Mouse (Mus musculus): ENCODE measurements at regions not wholly inside any gene's neighbourhood (a gene's known extent, or its start where the extent isn't known, plus 50 kb on each side); places are given as distances from the start of the nearest gene placed in this dataset.

- Histone ChIP-seq H3K27me3 (replicated peaks) (peaks cover 86% of the 10 kb centered on the region), H3K27ac (ENCODE audit: insufficient read depth, low read depth) (no peak overlapping the region), H3K4me2 (ENCODE audit: insufficient read depth, low read depth, poor library complexity, severe bottlenecking) (no peak overlapping the region), H3K9ac (ENCODE audit: insufficient read depth, low read depth) (no peak overlapping the region), H3K9me3 (replicated peaks; ENCODE audit: low read length) (no peaks in the 10 kb centered on the region), H3K4me1 (ENCODE audit: control insufficient read depth in 1 of 2, insufficient read depth in 2 of 2) (no peaks in the 10 kb centered on the region; a peak in 1 of 4 replicates), H3K79me2 (replicated peaks; ENCODE audit: control insufficient read depth, extremely low read depth, insufficient read depth, poor library complexity, severe bottlenecking) (no peaks in the 10 kb centered on the region), H3K36me3 (replicated peaks in 1 of 2; ENCODE audit: control insufficient read depth in 1 of 2, insufficient read depth in 1 of 2, low read length in 1 of 2) (no peaks in the 10 kb centered on the region), H3K4me3 (replicated peaks in 1 of 3; ENCODE audit: low read depth in 2 of 3, low read length in 2 of 3, poor library complexity in 1 of 3) (no peak overlapping the region)
- no peak for TF ChIP-seq SIN3A (IDR thresholded peaks at IDR 0.05; ENCODE audit: low read length)
- no peak for TF ChIP-seq E2F4 (IDR thresholded peaks at IDR 0.05; ENCODE audit: insufficient replicate concordance, low read depth, low read length)
- TF ChIP-seq HCFC1 (IDR thresholded peaks at IDR 0.05; ENCODE audit: low read depth, low read length) = no peak
- no peak for TF ChIP-seq UBTF (IDR thresholded peaks at IDR 0.05; ENCODE audit: low read depth, low read length)
- TF ChIP-seq PAX5 (IDR thresholded peaks at IDR 0.05; ENCODE audit: low read length) = no peak
- no peak for TF ChIP-seq USF2 (conservative IDR thresholded peaks at IDR 0.05; ENCODE audit: low read depth, low read length)
- no peak for TF ChIP-seq CHD2 (IDR thresholded peaks at IDR 0.05; ENCODE audit: low read length)
- no peak for TF ChIP-seq MYC (IDR thresholded peaks at IDR 0.05; ENCODE audit: low read depth, low read length)
- no peak for TF ChIP-seq MAFK (IDR thresholded peaks at IDR 0.05; ENCODE audit: insufficient replicate concordance, low read length)
- no peak for TF ChIP-seq ZMIZ1 (IDR thresholded peaks at IDR 0.05; ENCODE audit: low read depth, low read length)
- DNase-seq (ENCODE audit: extremely low read depth) = no peak
- dilution Hi-C loops (cut with MboI; ENCODE audit: extremely low pct_ligation_motif_present, extremely low pct_unique_long_range_greater_than_20kb, low sequenced_read_pairs) = no loop called here
- in situ Hi-C loops (cut with MboI; ENCODE audit: low pct_ligation_motif_present, low pct_unique_long_range_greater_than_20kb, low sequenced_read_pairs) = no loop called here
Observed at GRCm38 (mm10) chr1:92754793-92755488, 76.5 kb upstream of the Gpc1 start.

DNA sequence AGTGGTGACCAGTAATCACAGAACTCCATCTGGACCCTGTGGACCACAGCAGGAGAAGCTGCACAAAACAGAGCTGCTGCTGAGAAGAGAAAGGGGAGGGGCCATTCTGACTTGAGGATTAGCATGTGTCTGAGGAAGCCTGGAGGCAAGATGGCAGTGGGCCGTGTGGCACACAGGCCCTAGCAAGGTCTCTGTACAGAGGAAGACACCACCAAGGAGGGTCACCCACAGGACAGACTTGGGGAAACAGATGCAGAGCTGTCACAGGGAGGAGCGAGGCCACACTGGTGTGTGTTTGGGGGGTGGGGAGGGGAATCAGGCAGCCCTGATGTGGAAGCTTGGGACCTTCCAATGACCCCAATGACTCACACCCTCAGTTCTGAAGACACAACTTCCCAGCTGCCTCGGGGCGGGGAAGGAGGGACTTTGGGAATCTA lies 79.7 kb upstream of the Gpc1 start:
- DNase-seq (ENCODE audit: extremely low read depth) = no peak
- Histone ChIP-seq H3K4me2 (ENCODE audit: insufficient read depth, low read depth, poor library complexity, severe bottlenecking) (no peak overlapping the region), H3K4me3 (replicated peaks in 1 of 3; ENCODE audit: low read depth in 2 of 3, low read length in 2 of 3, poor library complexity in 1 of 3) (no peak overlapping the region), H3K36me3 (replicated peaks in 1 of 2; ENCODE audit: control insufficient read depth in 1 of 2, insufficient read depth in 1 of 2, low read length in 1 of 2) (no peaks in the 10 kb centered on the region), H3K9me3 (replicated peaks; ENCODE audit: low read length) (peaks cover 4% of the 10 kb centered on the region), H3K27ac (ENCODE audit: insufficient read depth, low read depth) (no peak overlapping the region), H3K9ac (ENCODE audit: insufficient read depth, low read depth) (no peak overlapping the region), H3K79me2 (replicated peaks; ENCODE audit: control insufficient read depth, extremely low read depth, insufficient read depth, poor library complexity, severe bottlenecking) (no peaks in the 10 kb centered on the region), H3K27me3 (replicated peaks) (peaks cover 96% of the 10 kb centered on the region), H3K4me1 (ENCODE audit: control insufficient read depth in 1 of 2, insufficient read depth in 2 of 2) (no peaks in the 10 kb centered on the region)
- TF ChIP-seq ZC3H11A (IDR thresholded peaks at IDR 0.05; ENCODE audit: low read depth, low read length) (no peak), PAX5 (IDR thresholded peaks at IDR 0.05; ENCODE audit: low read length) (no peak), MAZ (IDR thresholded peaks at IDR 0.05; ENCODE audit: low read depth, low read length) (no peak), RAD21 (IDR thresholded peaks at IDR 0.05; ENCODE audit: low read depth, low read length) (no peak), MEF2A (IDR thresholded peaks at IDR 0.05; ENCODE audit: borderline replicate concordance, low read depth, low read length) (no peak), JUN (IDR thresholded peaks at IDR 0.05; ENCODE audit: insufficient read depth, low read depth, low read length) (no peak), IRF4 (IDR thresholded peaks at IDR 0.05; ENCODE audit: low read depth, low read length) (no peak), ELF1 (IDR thresholded peaks at IDR 0.05; ENCODE audit: low read depth, low read length) (no peak), SMC3 (IDR thresholded peaks at IDR 0.05; ENCODE audit: low read depth, low read length) (no peak), BHLHE40 (IDR thresholded peaks at IDR 0.05; ENCODE audit: low read depth, low read length) (no peak), HCFC1 (IDR thresholded peaks at IDR 0.05; ENCODE audit: low read depth, low read length) (no peak), SIN3A (IDR thresholded peaks at IDR 0.05; ENCODE audit: low read length) (no peak), CTCF (conservative IDR thresholded peaks at IDR 0.05 in 1 of 2, IDR thresholded peaks at IDR 0.05 in 1 of 2; ENCODE audit: low read depth in 2 of 2, low read length in 2 of 2) (no peak), ETS1 (conservative IDR thresholded peaks at IDR 0.05; ENCODE audit: low read depth, low read length) (no peak), POLR2A (IDR thresholded peaks at IDR 0.05; ENCODE audit: low read depth, low read length) (no peak)
- in situ Hi-C loops (cut with MboI; ENCODE audit: low pct_ligation_motif_present, low pct_unique_long_range_greater_than_20kb, low sequenced_read_pairs) = no loop called here
- dilution Hi-C loops (cut with MboI; ENCODE audit: extremely low pct_ligation_motif_present, extremely low pct_unique_long_range_greater_than_20kb, low sequenced_read_pairs) = no loop called here
